Comparison of ENCODE assay signal across 10 mouse cellular contexts in the genomic region with DNA sequence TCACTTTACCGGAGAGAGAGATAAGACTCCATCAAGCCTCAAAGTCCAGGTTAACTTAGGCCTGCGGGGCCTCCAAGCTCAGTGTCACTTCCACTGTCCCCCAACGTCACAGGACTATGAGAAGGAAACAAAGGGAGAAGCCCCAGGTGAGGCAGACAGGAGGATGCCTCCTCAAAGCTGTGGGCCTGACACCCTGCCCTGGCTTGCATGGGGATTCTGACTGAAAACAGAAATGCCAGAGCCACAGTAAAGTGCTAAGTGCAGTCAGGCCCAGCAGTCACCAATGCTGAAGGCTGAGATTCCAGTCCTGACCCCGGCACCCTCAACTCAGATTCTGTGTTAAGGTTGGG. TPM values are rescaled to one million over a fixed set of nuclear protein-coding genes. Genes with fewer than 3 reads are reported as not detected.
DNase-seq lines count a peak whose midpoint lies in the region; ATAC-seq and TF ChIP-seq lines count a peak whose summit lies in the region.
"Had no signal": no experiment of that assay in that cellular context is flagged by ENCODE, and none has a peak within 500 bp of the region (broad histone marks: within the 10 kb centered on the region; RNA-seq: fewer than 3 reads in every experiment).

No protein-coding gene starts in this region.

- peak overlapping the region; percentile 51; the same call in 1 of the 2 replicates for H3K27ac ChIP-seq in kidney, embryonic 14.5 days (ENCODE audit: low read depth, low read length)
- H3K27ac ChIP-seq in ES-Bruce4 (ENCODE audit: insufficient read depth, low read length), result peak overlapping the region; percentile 87
- peak overlapping the region; percentile 64 for H3K27ac ChIP-seq in intestine, postnatal 0 days (ENCODE audit: low read depth, low read length)

- WGBS in kidney, embryonic 14.5 days, result 63% methylated on average over 4 of the region's 4 CpGs
- 21% methylated on average over 4 of the region's 4 CpGs for WGBS in intestine, postnatal 0 days

- TF ChIP-seq POLR2A in ES-Bruce4 (IDR thresholded peaks at IDR 0.05; ENCODE audit: insufficient read depth, low read length), result no peak

- ATAC-seq in kidney, embryonic 14.5 days (ENCODE audit: low FRiP score, low TSS enrichment), result no peak
- no peak for ATAC-seq in intestine, postnatal 0 days
- ATAC-seq in activated CD4-positive, CD25-positive, alpha-beta regulatory T cell, adult 4 months, result no peak

- peaks cover 51% of the 10 kb centered on the region for H3K4me1 ChIP-seq in kidney, embryonic 14.5 days (ENCODE audit: control insufficient read depth, insufficient read depth, low read length)
- peaks cover 9% of the 10 kb centered on the region for H3K4me1 ChIP-seq in ES-Bruce4 (ENCODE audit: control insufficient read depth, insufficient read depth, low read length)
- peaks cover 54% of the 10 kb centered on the region for H3K4me1 ChIP-seq in intestine, postnatal 0 days (replicated peaks; ENCODE audit: control insufficient read depth, insufficient read depth, low read length)

- peaks cover 15% of the 10 kb centered on the region for H3K36me3 ChIP-seq in kidney, embryonic 14.5 days (ENCODE audit: control insufficient read depth, insufficient read depth, low read length)
- H3K36me3 ChIP-seq in ES-Bruce4 (ENCODE audit: control insufficient read depth, insufficient read depth, low read length, poor library complexity, severe bottlenecking), result peaks cover 13% of the 10 kb centered on the region
- H3K36me3 ChIP-seq in intestine, postnatal 0 days (ENCODE audit: control insufficient read depth, insufficient read depth), result peaks cover 15% of the 10 kb centered on the region

- H3K27me3 ChIP-seq in kidney, embryonic 14.5 days (ENCODE audit: control insufficient read depth, insufficient read depth, low read length), result no peaks in the 10 kb centered on the region
- no peaks in the 10 kb centered on the region for H3K27me3 ChIP-seq in ES-Bruce4 (ENCODE audit: control insufficient read depth, insufficient read depth, low read length, poor library complexity, severe bottlenecking)
- no peaks in the 10 kb centered on the region for H3K27me3 ChIP-seq in intestine, postnatal 0 days (replicated peaks; ENCODE audit: control insufficient read depth, insufficient read depth, low read length)
- H3K27me3 ChIP-seq: neural tube, embryonic 13.5 days had no signal

- no peak for TF ChIP-seq CTCF in ES-Bruce4 (IDR thresholded peaks at IDR 0.05; ENCODE audit: low read depth, low read length)
- no peak for TF ChIP-seq CTCF in intestine, postnatal 0 days (IDR thresholded peaks at IDR 0.05; ENCODE audit: low read depth)

- no peak for DNase-seq in kidney, postnatal 36 days
- peak; percentile 41 for DNase-seq in CD4-positive, CD25-positive, alpha-beta regulatory T cell, adult 2 months (ENCODE audit: low read depth, low spot score)
- DNase-seq in retina, embryonic 14.5 days (ENCODE audit: low spot score), result no peak
- DNase-seq in embryo, embryonic 9.5 days (ENCODE audit: extremely low spot score), result no peak
- DNase-seq: thymus, postnatal 14 days had no signal

- H3K4me3 ChIP-seq in kidney, embryonic 14.5 days (ENCODE audit: low read length), result no peak overlapping the region
- no peak overlapping the region; the same call in 1 of the 2 replicates for H3K4me3 ChIP-seq in ES-Bruce4 (ENCODE audit: low read depth, low read length)
- no peak overlapping the region for H3K4me3 ChIP-seq in intestine, postnatal 0 days (ENCODE audit: low read depth, low read length)
- H3K4me3 ChIP-seq: neural tube, embryonic 13.5 days had no signal

- no peaks in the 10 kb centered on the region for H3K9me3 ChIP-seq in kidney, embryonic 14.5 days (ENCODE audit: control insufficient read depth, low read length)
- no peaks in the 10 kb centered on the region for H3K9me3 ChIP-seq in ES-Bruce4 (replicated peaks; ENCODE audit: control insufficient read depth, insufficient read depth, low read length, poor library complexity, severe bottlenecking)
- no peaks in the 10 kb centered on the region for H3K9me3 ChIP-seq in intestine, postnatal 0 days (ENCODE audit: control insufficient read depth)
- H3K9me3 ChIP-seq: neural tube, embryonic 13.5 days had no signal

- H3K4me2 ChIP-seq in kidney, embryonic 14.5 days (replicated peaks; ENCODE audit: low read depth, low read length), result no peak overlapping the region
- 0 out of 2 replicates have a peak overlapping the region, but pooled peaks have one; percentile 17 for H3K4me2 ChIP-seq in intestine, postnatal 0 days (replicated peaks; ENCODE audit: low read depth)
- H3K4me2 ChIP-seq: neural tube, embryonic 13.5 days had no signal

- no peak overlapping the region; the same call in 1 of the 2 replicates for H3K9ac ChIP-seq in kidney, embryonic 14.5 days (ENCODE audit: low read depth, low read length)
- H3K9ac ChIP-seq in ES-Bruce4 (ENCODE audit: low read depth, poor library complexity, severe bottlenecking), result peak overlapping the region; percentile 48
- no peak overlapping the region for H3K9ac ChIP-seq in intestine, postnatal 0 days (ENCODE audit: low read depth, low read length)
- H3K9ac ChIP-seq: neural tube, embryonic 13.5 days had no signal

- no peak for TF ChIP-seq EP300 in ES-Bruce4 (IDR thresholded peaks at IDR 0.05; ENCODE audit: insufficient read depth, low read depth, low read length)

RNA-seq across cellular contexts. Expression of a gene that starts 25.4 kb away (rescaled TPM):
- 43.8 and 72.3 TPM in 2 replicates for polyA plus RNA-seq in kidney, embryonic 14.5 days (2014; fragmentation: Nextera tagmentation; extraction: Ambion mirVana)
- 584 and 601 TPM in 2 replicates for polyA plus RNA-seq in ES-Bruce4 (2011; ENCODE audit: insufficient read depth, insufficient read length, low read depth, missing spikeins)
- polyA plus RNA-seq in intestine, postnatal 0 days (2015; fragmentation: Nextera tagmentation; extraction: Ambion mirVana), result 25.7 and 27.7 TPM in 2 replicates
- polyA plus RNA-seq in activated CD4-positive, CD25-positive, alpha-beta regulatory T cell, adult 4 months (2017; shearing (Covaris generic)), result 100 to 1,000 TPM; 243 to 280 TPM

RNA-seq across cellular contexts. Expression of a gene that starts 59.8 kb away (rescaled TPM):
- not detected in 2 replicates for polyA plus RNA-seq in kidney, embryonic 14.5 days (2014; fragmentation: Nextera tagmentation; extraction: Ambion mirVana)
- polyA plus RNA-seq in ES-Bruce4 (2011; ENCODE audit: insufficient read depth, insufficient read length, low read depth, missing spikeins), result 1.4 and 1.9 TPM in 2 replicates
- polyA plus RNA-seq in intestine, postnatal 0 days (2015; fragmentation: Nextera tagmentation; extraction: Ambion mirVana), result not detected in 2 replicates
- polyA plus RNA-seq in activated CD4-positive, CD25-positive, alpha-beta regulatory T cell, adult 4 months (2017; shearing (Covaris generic)), result not detected
- polyA plus RNA-seq: neural tube, embryonic 13.5 days had no signal
